15 mouse cellular contexts compared by ENCODE assay signal in genomic region chr1:176352706-176353105, GRCm38 (mm10).
"Had no signal": no experiment of that assay in that cellular context is flagged by ENCODE, and none has a peak within 500 bp of the region (broad histone marks: within the 10 kb centered on the region; RNA-seq: fewer than 3 reads in every experiment).

No protein-coding gene starts in this region.

- H3K9ac ChIP-seq: neural tube, embryonic 15.5 days; stomach, embryonic 15.5 days had no signal

- DNase-seq: retina, postnatal 1 day; right cerebral cortex, adult 18-20 months; right cerebral cortex, postnatal 14 days; right cerebral cortex, postnatal 25 days; right cerebral cortex, postnatal 4 days; spleen, adult 18-20 months; thymus, adult 18-20 months; thymus, adult 2 months; thymus, postnatal 14 days; thymus, postnatal 25 days; thymus, postnatal 36 days; thymus, postnatal 4 days had no signal

- H3K36me3 ChIP-seq: neural tube, embryonic 15.5 days; stomach, embryonic 15.5 days had no signal

- H3K4me2 ChIP-seq: neural tube, embryonic 15.5 days; stomach, embryonic 15.5 days had no signal

- H3K27ac ChIP-seq: neural tube, embryonic 15.5 days; stomach, embryonic 15.5 days; stomach, postnatal 0 days had no signal

- H3K27me3 ChIP-seq: neural tube, embryonic 15.5 days; stomach, embryonic 15.5 days had no signal

- H3K9me3 ChIP-seq: neural tube, embryonic 15.5 days; stomach, embryonic 15.5 days had no signal

- H3K4me1 ChIP-seq: stomach, embryonic 15.5 days had no signal

- H3K4me3 ChIP-seq: neural tube, embryonic 15.5 days; stomach, embryonic 15.5 days had no signal
